Mouse (Mus musculus) urinary bladder, postnatal 10 days (tissue): ENCODE data around the gene Olfr993.

Experiments used
- DNase-seq: peaks from one replicate; pipeline ENCODE4 v3.0.0; 2022; ENCODE audit warnings: low spot score

Olfr993 gene

GRCm38 (mm10) chr2:85414777-85415176 is at the start of gene Olfr993:
Gene Olfr993 (minus strand): TSS chr2:85414877.
- no peak for DNase-seq

GRCm38 (mm10) chr2:85443539-85443938 is 28.9 kb upstream of the Olfr993 start, which contains the start of gene Olfr995:
Gene Olfr995 (minus strand): TSS chr2:85443639.
- DNase-seq: no peak

- DNase-seq: no peak
These were observed 27.9 kb upstream of the Olfr993 start for GRCm38 (mm10) chr2:85442546-85442945.

DNA sequence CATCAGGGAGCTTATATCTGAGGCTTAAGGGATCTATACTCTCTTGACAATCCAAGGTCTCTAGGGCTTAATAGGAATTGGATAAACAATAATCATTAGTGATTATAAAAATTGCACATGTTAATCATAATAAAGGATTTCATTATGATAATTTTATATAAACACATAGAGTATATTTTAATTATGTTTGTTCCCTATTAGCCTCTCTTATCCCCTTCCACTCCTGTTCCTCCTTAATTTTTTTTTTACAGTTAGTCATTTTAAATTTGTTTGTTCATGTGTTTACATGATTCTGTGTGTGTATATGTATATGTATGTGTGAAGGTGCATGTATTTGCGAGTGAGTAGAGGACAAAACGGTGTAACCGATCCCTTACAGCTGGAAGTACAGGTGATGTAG is 21.7 kb upstream of the Olfr993 start, which contains the start of gene Olfr994:
Gene Olfr994 (minus strand): TSS at position 101 of the 400 bp plus-strand sequence.
- no peak for DNase-seq

- DNase-seq: no peak
These were observed 11.2 kb upstream of the Olfr993 start for GRCm38 (mm10) chr2:85425893-85426292.

DNA sequence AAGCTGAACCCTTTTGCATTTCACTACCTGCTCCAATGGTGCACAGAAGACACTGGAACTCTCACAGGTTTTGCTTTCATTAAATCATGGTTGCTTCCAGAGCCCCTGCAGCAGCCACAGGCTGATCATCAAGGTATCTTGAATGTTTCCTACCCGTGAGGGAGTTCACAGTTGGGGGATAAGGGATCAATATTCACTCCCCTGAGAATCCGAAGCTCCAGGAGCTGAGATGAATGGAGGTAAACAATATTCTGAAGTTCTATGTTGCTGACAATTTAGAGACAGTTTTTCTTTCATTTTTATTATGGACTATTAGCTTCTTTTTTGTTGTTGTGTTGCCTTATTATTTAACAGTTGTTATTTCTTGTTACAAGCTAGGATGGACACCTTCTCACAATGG is 5.3 kb downstream of the Olfr993 start, which contains the start of gene Olfr992:
Gene Olfr992 (minus strand): TSS at position 101 of the 400 bp plus-strand sequence.
- no peak for DNase-seq
